Mouse (Mus musculus) cerebellum, postnatal 36 days (tissue): ENCODE data around the gene A1cf.

Experiments used
- DNase-seq, 2 experiments: peaks; one replicate each; pipeline ENCODE4 v3.0.0; 2021 to 2022; ENCODE audit warnings: mixed read lengths in 2 of 2

A1cf gene

DNA sequence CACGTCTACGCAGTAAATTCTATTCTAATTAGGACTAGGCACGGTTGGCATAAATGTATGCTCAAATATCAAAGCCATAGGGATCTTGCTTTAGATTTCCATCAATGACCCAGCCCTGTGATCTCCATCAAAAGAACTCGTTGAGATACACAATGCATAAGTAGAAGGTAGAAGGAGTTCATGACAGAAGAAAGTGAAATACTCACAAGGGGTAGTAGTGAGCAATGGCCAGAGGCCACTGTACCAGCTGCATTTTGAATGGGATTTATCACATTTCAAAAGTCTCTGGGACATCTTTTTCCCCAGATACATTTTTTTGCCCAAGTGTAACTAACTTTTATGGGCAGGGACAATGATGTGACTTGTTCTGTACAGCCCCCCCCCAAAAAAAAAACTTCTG lies 85.7 kb downstream of the A1cf start:
- no peak for DNase-seq

DNA sequence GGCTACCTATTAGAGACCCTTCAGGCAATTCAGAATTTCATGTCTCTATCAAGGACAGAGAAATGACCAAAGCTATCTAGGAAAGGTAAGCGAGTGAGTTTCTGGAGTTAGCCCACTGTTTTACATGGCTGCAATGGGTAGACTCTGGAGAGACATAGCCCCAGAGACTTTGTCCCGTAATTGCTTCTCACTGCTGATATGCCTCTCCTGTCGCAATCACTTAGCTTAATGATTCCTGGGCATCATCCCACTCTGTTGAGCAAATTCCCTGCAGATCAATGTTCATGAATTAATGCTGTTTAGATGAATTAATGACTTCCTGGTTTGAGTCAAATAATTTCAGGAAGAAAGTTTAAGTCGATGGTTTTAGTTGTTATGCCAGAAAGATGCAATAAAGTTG lies 86.1 kb downstream of the A1cf start:
- DNase-seq = no peak

DNA sequence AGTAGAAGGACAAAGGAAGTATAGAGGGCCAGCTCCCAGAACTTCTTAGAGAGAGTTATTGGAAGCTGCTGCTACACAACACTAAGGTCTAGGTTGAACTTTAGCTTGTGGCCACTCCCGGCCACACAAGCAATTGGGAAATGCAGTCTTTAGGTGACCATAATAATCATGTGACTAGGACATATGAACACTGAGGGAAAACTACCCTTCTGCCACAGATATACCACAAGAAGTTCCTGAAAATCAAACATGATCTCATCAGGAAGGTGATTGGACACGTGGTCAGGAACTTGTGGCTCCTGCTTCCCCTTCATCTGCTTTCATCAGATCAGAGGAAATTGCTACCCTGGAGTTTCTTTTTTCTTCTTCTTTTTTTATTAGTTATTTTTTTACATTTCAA lies 87.8 kb downstream of the A1cf start:
- no peak for DNase-seq

DNA sequence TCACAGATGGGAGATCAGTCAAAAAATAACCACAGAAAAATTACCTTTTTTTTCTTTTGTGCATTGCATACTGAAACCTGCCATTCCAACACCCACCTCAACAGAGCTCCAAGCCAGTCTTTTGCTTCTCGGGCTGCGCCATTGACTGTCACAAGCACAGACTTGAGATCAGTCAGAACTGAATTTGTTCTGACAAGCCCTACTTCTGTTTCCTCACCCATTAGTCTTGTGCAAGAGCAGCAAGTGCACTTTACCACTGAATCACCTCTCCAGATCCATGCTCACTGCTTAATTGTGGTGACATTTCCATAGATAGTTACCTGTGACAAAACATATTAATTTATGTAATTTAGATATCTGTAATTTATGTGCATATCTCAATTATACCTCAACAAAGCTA lies 91.9 kb downstream of the A1cf start:
- DNase-seq = no peak

DNA sequence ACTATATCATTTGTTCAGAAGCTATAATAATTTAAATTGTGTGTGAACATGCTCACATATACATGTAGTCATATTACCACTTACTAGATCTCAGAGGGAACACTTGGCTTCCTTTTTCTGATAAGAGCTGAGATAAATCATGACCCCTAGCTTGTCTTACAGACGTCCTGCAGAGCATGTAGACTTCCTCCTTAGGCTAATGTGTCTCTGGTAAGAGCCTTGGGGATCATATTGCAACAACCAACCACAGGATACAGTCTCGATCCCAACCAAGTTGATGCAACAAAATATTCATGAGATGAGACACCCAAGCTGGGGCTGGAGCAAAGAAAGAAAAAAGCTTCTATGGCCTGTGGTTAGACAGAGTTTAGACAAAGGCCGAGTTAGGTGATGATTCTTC lies 94.6 kb downstream of the A1cf start:
- DNase-seq = no peak

DNA sequence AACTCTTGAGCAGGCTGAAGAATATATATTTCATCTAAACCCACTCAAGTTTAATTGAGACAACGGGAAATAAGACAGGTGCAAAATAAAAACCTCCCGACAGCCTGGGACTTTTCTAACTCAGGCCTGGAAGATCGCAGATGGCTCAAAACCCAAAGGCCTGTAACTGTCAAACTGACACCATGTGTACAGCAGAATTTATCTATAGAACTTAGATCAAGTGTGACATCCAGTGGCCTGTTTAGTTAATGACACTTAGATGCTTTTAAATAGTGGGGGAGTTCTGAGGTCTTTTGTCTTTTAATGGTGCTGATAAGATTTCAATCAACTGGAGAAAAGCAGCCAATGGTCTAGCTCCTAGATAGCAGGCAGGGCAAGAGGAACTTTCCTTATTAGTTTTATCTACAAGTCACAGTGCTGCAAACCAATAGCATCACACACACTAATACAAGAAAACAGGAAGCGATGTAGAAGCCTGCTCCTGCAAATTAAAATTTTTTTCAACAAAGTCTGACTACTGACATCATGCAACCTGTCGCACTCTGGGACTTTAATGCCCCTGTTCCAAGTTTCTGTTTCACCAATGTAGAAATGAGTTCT lies 99.5 kb downstream of the A1cf start:
- DNase-seq = no peak

DNA sequence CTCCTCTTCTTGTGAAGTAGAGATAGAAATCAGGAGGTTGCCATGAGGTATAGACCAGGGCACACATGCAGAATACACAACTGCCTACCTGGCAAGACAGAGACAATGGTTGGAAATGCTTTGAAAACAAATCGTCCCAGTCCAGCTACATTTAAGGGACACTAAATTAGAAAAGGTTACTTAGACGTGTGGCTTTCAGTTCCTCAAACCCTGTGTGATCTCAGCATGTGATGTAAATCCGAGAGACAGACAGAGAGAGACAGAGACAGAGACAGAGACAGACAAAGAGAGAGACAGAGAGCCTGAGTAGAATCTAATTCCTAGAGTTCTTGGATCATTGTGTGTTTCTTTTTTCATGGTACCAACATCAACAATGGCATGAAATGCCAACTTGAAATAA lies 102.8 kb downstream of the A1cf start:
- no peak for DNase-seq

DNA sequence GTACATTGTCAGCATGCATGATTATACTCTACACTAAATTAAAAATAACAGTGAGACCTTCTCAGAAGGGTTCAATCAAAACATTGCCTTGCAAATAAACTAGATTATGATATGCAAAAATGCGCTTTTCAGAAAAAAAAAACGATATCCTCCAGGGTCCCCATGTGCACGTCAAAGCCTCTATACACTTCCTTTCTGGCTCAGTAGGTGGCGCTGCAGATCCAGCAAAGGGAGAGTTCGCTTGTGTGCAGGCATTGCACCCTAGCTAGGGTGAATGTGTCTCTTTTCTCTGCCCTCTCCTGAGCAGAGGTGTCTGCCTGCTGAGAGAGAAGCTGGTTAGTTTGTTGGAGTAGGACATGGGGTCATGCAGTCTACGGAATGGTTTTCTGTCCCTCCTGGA lies 103.4 kb downstream of the A1cf start:
- DNase-seq = peak; percentile 75 to 78

DNA sequence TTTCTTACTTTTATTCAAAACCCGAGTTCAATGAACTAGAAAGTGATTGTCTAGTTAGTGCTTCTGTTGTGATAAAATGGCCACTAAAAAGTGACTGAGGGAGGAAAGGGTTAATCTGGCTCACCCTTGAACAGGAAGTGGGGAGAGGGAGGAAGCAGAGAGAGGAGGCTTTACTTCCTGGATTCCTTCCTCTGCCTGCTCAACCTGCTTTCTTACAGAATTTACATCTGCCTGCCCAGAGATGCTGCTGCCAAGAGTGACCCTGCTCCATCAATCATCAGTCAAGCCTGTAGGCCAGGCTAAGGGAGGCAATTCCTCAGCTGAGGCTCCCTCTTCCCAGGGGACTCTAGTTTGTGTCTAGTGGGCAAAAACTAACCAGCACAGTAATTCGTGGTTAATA lies 107.3 kb downstream of the A1cf start:
- DNase-seq = no peak

DNA sequence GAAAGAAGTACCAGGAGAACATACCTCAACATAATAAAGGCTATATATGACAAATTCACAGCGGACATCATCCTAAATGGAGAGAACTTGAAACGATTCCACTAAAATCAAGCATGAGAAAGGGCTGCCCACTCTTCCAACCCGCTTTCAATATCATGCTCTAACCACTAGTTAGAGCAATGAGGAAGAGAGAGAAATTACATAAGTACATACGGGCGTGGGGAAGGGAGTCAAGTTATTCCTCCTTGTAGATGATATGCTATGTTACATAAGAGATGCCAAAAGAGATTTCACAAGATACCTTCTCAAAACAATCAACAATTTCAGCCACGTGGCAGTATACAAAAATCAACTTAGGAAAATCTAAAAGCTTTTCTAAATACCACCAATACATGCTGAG lies 122.5 kb downstream of the A1cf start:
- DNase-seq = no peak

DNA sequence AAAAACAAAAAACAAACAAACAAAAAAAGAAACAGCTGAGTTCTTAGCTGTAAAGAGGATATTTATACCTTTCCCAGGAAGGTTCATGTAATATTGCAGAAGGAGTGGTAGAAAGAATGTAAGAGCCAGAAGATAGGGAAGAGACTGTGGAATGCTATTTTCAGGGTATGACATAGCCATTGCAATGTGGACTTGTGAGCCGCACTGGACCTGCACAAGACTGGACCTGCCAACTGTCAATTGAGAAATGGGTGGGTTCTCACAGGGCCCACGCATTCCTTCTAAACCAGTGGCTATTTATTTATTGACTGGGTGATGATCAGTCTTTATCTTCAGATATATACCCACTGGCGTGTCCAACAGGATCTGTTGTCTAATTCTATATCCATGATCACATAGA lies 128.4 kb downstream of the A1cf start:
- no peak for DNase-seq
